Mouse (Mus musculus): Measurements from ENCODE around the gene Scrn3. TPM values are rescaled to one million over a fixed set of nuclear protein-coding genes. Genes with fewer than 3 reads are reported as not detected.

The Scrn3 gene
- polyA plus RNA-seq, 1 experiment from 2014 or later: 12.4 TPM

DNA sequence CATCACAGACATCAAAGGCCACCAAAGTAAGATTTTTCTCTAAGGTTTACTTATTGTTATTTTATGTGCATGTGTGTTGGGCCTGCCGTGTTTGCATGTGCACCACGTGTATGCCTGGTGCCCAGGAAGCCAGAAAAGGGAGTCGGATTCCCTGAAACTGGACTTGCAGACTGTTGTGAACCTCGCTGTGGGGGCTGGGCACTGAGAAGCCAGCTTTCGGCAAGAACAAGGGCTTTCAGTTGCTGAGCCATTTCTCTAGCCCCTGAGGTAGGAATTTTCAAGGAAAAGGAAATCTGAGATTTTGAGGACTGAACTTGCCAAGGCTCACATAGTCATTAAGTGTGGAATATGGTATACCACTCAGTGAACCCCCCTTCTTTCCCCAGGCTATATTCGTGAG, 34.7 kb downstream of the Scrn3 start:
- H3K27me3 ChIP-seq (ENCODE audit: low read depth, poor library complexity, severe bottlenecking): no peaks in the 10 kb centered on the region
- 79% methylated on average over 6 of the region's 6 CpGs for WGBS
- peaks cover 9% of the 10 kb centered on the region; the same call in 1 of the 2 replicates for H3K4me1 ChIP-seq
- no peaks in the 10 kb centered on the region for H3K36me3 ChIP-seq
- H3K27ac ChIP-seq (replicated peaks): no peak overlapping the region
- no peak overlapping the region for H3K4me3 ChIP-seq
- H3K9me3 ChIP-seq (replicated peaks): no peaks in the 10 kb centered on the region
- no peak for DNase-seq (ENCODE audit: low spot score)

DNA sequence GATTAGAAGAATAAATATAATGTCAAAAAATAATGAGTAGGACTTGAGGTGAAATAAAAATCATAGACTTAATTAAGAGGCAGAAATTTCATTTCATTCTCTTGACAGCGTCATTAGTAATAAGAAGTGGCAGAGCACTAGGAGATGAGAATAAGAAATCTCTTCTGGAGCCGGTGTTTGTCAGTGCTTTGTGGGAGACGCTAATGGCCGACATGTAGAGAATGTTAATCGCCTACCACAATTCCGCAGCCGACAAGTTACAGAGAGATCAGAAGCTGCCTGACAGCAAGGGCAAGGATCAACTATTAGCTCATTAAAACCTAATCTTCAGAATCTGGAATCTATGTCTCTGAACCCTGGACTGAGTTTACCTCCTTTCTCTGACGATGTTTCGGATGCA, 35.4 kb downstream of the Scrn3 start:
- Histone ChIP-seq H3K36me3 (no peaks in the 10 kb centered on the region), H3K9me3 (replicated peaks) (no peaks in the 10 kb centered on the region)
- WGBS: 85% methylated on average over 9 of the region's 9 CpGs

DNA sequence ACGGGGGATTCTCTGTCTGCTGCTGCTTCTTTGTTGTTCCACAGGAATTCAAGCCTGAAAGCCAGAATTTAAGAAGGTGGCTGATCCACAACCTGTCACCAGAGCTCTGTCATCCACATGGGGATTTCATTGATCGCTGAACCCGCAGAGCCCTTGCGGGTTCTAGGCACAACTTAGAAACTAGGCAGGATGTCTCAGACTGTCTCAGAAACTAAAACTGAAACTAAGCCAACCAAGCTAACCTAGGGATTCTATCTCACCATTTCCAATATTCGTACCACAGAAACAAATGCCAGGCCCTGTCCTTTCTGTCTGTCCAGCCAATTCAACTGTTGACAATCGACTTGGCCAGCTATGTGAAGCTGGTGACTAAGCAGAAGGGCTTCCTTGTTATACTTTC, 35.8 kb downstream of the Scrn3 start:
- DNase-seq (ENCODE audit: low spot score): no peak
- no peaks in the 10 kb centered on the region for H3K36me3 ChIP-seq
- no peaks in the 10 kb centered on the region for H3K9me3 ChIP-seq (replicated peaks)
- H3K4me1 ChIP-seq: peaks cover 10% of the 10 kb centered on the region; the same call in 1 of the 2 replicates
- H3K27ac ChIP-seq (replicated peaks): no peak overlapping the region
- H3K27me3 ChIP-seq (ENCODE audit: low read depth, poor library complexity, severe bottlenecking): no peaks in the 10 kb centered on the region
- WGBS: 95% methylated on average over 6 of the region's 6 CpGs
- no peak overlapping the region for H3K4me3 ChIP-seq

More for the DNA sequence above, 35.4 kb downstream of the Scrn3 start:
- Histone ChIP-seq H3K4me3 (no peak overlapping the region), H3K27ac (replicated peaks) (no peak overlapping the region), H3K4me1 (peaks cover 10% of the 10 kb centered on the region; the same call in 1 of the 2 replicates), H3K27me3 (ENCODE audit: low read depth, poor library complexity, severe bottlenecking) (no peaks in the 10 kb centered on the region)
- no peak for DNase-seq (ENCODE audit: low spot score)

DNA sequence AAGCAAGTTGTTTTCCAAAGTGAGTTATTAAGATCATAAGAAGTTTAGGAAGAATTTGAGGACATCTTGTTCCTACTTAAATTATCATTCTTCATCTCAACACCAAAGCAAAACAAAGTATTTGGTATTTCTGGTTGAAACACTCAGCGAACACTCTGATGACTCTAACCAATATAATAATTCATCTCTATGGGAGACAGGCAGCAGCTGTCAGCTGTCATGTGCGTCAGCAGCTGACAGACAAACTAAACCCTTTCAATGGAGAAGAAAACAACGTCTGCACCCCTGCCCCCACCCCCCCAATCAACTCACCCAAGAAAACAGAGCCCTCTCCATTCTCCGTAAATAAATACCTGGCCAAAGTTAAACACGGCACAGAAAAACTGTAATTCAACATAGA, 39.1 kb downstream of the Scrn3 start:
- Histone ChIP-seq H3K36me3 (no peaks in the 10 kb centered on the region), H3K9me3 (replicated peaks) (no peaks in the 10 kb centered on the region), H3K4me3 (no peak overlapping the region), H3K27ac (replicated peaks) (no peak overlapping the region), H3K27me3 (ENCODE audit: low read depth, poor library complexity, severe bottlenecking) (no peaks in the 10 kb centered on the region), H3K4me1 (peaks cover 10% of the 10 kb centered on the region; the same call in 1 of the 2 replicates)
- 72% methylated on average over 5 of the region's 5 CpGs for WGBS
- DNase-seq (ENCODE audit: low spot score): no peak

DNA sequence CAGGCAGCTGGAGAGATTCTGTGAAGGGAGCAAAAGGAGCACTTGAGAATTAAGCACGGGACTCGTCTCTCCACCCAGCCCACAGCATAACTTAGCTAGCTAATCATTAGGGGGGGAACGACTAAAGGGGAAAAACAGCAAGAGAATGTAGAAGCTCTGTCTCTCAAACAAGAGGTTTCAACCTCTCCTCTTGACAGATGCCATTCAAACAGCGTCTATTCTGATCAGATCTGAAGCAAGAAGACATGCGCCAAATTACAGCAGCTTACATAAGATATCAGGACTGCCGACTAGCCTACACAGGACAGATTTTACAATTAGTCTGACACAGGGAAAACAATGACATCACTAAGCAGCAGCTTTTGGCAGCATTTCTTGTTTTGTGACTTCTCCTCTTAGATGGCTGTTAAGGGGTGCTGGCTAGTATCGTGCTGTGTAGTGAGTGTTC, 39.5 kb downstream of the Scrn3 start:
- DNase-seq (ENCODE audit: low spot score): no peak
- H3K27ac ChIP-seq (replicated peaks): no peak overlapping the region
- no peaks in the 10 kb centered on the region for H3K36me3 ChIP-seq
- H3K27me3 ChIP-seq (ENCODE audit: low read depth, poor library complexity, severe bottlenecking): no peaks in the 10 kb centered on the region
- WGBS: 74% methylated on average over 7 of the region's 7 CpGs
- no peak overlapping the region for H3K4me3 ChIP-seq
- H3K4me1 ChIP-seq: peaks cover 10% of the 10 kb centered on the region; the same call in 1 of the 2 replicates
- H3K9me3 ChIP-seq (replicated peaks): no peaks in the 10 kb centered on the region

DNA sequence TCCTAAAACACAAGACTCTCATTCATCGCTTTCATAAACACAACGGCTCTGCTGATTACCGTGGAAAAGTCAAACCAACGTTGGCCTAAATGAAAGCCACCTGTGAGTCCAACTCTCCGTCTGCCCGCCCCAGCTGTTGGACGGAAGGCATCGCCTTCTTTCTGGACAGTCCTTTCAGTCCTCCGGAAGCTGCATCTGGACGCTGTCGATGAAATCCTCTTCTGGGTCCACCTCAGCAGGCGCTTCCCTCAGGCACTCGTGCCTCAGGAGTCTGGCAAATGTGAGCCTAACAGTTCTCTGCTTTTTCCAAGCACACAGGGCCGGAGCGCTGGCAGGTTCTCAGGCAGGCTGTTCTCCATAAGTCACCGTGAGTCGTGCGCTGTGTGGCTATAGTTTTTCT, 44.6 kb downstream of the Scrn3 start:
- DNase-seq (ENCODE audit: low spot score): no peak
- Histone ChIP-seq H3K27me3 (ENCODE audit: low read depth, poor library complexity, severe bottlenecking) (no peaks in the 10 kb centered on the region), H3K4me1 (peaks cover 2% of the 10 kb centered on the region; the same call in 1 of the 2 replicates), H3K27ac (replicated peaks) (no peak overlapping the region), H3K9me3 (replicated peaks) (no peaks in the 10 kb centered on the region), H3K4me3 (no peak overlapping the region), H3K36me3 (no peaks in the 10 kb centered on the region)
- 75% methylated on average over 18 of the region's 18 CpGs for WGBS

DNA sequence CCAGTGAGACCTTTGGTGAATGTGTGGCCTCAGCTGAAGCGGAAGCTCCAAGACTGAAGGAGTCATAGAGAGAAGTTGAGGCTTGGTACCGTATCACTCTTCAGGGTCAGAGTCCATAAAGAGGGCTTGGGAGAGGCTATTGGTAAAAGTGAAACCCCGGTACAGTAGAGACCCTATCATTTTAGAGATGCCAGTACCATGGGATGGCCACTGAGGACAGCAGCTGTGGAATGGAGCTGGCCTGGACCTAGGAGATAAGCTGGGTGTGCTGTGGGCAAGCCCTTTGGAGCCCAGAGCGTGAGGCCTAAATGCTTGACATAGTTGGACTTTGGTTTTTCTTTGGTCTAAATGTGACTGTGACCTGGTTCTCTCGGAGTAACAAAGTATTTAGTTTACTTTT, 47.5 kb downstream of the Scrn3 start:
- WGBS: 94% methylated on average over 5 of the region's 5 CpGs
- Histone ChIP-seq H3K9me3 (replicated peaks) (no peaks in the 10 kb centered on the region), H3K27ac (replicated peaks) (no peak overlapping the region), H3K4me1 (no peaks in the 10 kb centered on the region), H3K4me3 (no peak overlapping the region), H3K27me3 (ENCODE audit: low read depth, poor library complexity, severe bottlenecking) (no peaks in the 10 kb centered on the region), H3K36me3 (no peaks in the 10 kb centered on the region)
- no peak for DNase-seq (ENCODE audit: low spot score)

DNA sequence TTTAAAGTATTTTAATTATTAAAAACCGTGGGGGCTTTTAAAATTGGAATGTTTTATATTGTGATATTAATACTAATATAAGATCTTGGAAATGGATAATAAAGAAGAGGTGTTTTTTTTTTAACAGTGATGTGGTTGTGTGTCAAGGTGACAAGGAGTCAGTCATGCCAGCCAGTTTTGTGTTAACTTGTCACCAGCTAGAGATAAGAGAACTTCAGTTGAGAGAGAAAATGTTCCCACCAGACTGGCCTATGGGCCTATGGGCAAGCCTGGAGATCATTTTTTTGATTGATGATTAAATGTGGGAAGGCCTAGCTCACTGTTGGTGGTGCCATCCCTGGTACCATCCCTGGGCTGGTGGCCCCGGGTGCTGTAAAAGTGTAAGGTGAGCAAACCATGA, 48.1 kb downstream of the Scrn3 start:
- Histone ChIP-seq H3K36me3 (no peaks in the 10 kb centered on the region), H3K9me3 (replicated peaks) (no peaks in the 10 kb centered on the region), H3K4me3 (no peak overlapping the region), H3K27ac (replicated peaks) (no peak overlapping the region), H3K27me3 (ENCODE audit: low read depth, poor library complexity, severe bottlenecking) (no peaks in the 10 kb centered on the region), H3K4me1 (no peaks in the 10 kb centered on the region)
- 84% methylated on average over 2 of the region's 2 CpGs for WGBS
- no peak for DNase-seq (ENCODE audit: low spot score)

DNA sequence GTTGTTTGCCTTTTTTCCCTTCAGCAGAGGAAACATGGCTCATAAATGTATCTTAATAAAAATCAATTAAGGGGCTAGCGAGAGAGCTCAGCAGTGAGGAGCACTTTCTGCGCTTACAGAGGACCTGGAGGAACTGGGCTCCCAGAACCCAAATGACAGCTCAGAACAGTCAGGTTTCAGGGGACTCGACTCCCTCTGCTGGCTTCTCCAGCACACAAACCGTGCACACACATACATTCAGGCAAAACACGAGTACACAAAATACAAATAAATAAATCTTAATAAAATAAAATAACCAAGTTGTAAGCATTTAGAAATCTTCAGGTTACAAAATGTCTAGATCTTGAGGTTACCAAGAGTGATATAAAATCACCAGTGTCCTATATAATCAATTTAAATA, 51.0 kb downstream of the Scrn3 start:
- Histone ChIP-seq H3K9me3 (replicated peaks) (no peaks in the 10 kb centered on the region), H3K36me3 (no peaks in the 10 kb centered on the region), H3K4me1 (no peaks in the 10 kb centered on the region; the same call in 1 of the 2 replicates), H3K4me3 (no peak overlapping the region), H3K27ac (replicated peaks) (no peak overlapping the region), H3K27me3 (ENCODE audit: low read depth, poor library complexity, severe bottlenecking) (no peaks in the 10 kb centered on the region)
- no peak for DNase-seq (ENCODE audit: low spot score)
- 80% methylated on average over 5 of the region's 5 CpGs for WGBS

DNA sequence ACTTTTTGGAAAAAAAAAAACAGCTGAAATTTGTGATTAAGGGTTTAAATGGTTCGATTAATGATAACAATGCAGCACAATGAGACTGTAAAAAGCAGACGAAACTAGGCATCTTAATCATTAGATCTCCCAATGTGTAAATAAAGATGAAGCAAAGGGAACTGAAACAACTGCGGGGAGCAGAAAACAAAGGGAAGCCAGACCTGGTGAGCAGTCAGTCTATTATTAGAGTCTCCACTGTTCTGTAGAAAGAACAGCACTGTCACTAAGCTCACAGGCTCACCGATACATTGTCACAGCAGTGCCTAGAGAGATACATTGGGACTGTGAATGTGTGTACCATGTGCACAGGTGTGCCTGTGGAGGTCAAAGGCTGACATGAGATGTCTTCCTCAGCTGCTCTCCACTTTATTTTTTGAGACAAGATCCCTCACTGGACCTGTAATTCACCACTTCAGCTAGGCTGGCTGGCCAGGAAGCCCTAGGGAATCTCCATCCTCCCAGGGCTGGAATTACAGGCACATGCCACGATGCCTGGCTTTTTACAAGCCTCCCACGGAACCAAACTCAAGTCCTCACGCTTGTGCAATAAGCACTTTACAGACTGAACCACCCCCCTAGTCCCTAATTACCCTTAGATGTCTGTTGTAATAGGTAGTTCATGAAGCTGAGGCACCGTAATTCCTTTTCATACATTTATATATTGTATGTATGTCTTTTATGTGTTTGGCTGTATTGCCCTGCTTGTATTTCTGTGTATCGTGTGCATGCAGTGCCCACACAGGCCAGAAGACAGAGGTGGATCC, 59.3 kb downstream of the Scrn3 start:
- WGBS: 79% methylated on average over 9 of the region's 9 CpGs
- Histone ChIP-seq H3K4me3 (no peak overlapping the region), H3K9me3 (replicated peaks) (no peaks in the 10 kb centered on the region), H3K4me1 (peaks cover 3% of the 10 kb centered on the region; the same call in 1 of the 2 replicates), H3K36me3 (no peaks in the 10 kb centered on the region), H3K27me3 (ENCODE audit: low read depth, poor library complexity, severe bottlenecking) (no peaks in the 10 kb centered on the region), H3K27ac (replicated peaks) (no peak overlapping the region)
- DNase-seq (ENCODE audit: low spot score): no peak

DNA sequence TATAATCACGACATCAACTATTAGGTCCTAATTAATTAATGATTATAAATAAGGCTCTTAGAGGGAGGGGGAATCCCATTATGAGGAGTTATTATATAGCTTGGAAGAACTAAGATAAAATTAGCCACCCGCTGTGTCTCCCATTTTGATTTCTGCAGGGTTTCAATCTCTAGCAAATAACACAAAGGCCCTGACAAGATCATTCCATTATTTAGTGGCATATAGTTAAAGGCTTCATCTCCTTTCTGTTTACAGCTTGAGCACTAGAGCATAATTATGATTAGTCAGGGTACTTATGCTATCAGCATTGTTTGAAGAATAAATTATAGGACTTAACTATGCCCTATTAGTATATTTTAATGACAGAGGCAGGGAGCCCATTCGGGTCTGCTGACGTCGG, 65.9 kb downstream of the Scrn3 start:
- Histone ChIP-seq H3K9me3 (replicated peaks) (no peaks in the 10 kb centered on the region), H3K27me3 (ENCODE audit: low read depth, poor library complexity, severe bottlenecking) (no peaks in the 10 kb centered on the region), H3K27ac (replicated peaks) (no peak overlapping the region), H3K4me1 (no peaks in the 10 kb centered on the region), H3K36me3 (no peaks in the 10 kb centered on the region), H3K4me3 (no peak overlapping the region)
- DNase-seq (ENCODE audit: low spot score): no peak
- 94% methylated on average over 5 of the region's 5 CpGs for WGBS

DNA sequence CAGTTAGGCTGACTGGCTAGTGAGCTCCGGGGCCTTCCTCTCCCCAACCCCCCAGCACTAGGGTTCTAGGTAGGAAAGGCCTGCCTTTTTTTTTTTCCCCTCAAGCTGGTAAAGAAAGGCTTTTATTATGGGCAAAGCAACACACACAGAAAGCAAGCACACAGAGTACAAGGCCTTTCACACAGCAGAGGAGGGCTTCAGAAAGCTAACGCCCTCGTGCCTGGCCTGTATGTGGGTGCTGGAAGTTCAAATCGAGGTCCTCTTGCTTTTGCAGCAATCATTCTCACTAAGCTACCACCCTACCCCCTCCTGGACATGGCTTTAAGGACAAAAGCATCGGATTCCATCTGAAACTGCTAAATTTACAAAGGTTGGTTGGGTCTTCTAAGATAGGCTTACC, 67.3 kb downstream of the Scrn3 start:
- 78% methylated on average over 5 of the region's 5 CpGs for WGBS
- DNase-seq (ENCODE audit: low spot score): no peak
- H3K27ac ChIP-seq (replicated peaks): no peak overlapping the region
- no peaks in the 10 kb centered on the region for H3K9me3 ChIP-seq (replicated peaks)
- H3K4me1 ChIP-seq: no peaks in the 10 kb centered on the region
- no peak overlapping the region for H3K4me3 ChIP-seq
- H3K36me3 ChIP-seq: no peaks in the 10 kb centered on the region
- peaks cover 8% of the 10 kb centered on the region for H3K27me3 ChIP-seq (ENCODE audit: low read depth, poor library complexity, severe bottlenecking)

DNA sequence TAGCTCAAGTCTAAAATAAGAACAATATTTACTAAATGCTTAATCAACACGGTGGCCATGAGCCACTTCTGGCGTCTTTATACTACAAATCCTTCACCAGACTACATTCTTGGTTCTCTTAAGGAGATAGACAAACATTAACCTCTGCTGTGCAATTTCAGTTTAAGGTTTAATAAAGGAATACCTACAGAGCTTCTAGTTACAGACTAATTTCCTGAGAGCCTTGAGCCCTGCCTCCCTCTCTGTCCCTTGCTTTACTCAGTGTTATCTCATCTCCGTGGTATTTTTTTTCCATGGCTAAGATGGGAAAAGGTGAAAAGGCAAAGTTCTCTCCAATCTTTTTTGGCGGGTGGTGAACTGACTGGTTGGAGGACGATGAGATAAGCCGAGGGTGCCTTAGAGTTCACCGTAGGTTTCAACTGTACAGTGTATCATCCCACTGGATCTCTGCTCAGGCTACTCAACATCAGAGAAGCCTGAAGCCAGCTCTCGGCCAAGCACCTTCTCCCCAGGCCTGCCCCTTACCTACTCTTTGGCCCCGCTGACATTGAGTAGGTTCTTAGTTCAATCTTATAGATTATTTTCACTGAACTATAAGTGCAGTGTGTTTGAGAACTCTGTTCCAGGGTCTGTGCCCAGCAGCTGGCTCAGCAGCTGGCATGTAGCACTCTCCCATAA, 68.0 kb downstream of the Scrn3 start:
- WGBS: 86% methylated on average over 9 of the region's 9 CpGs
- Histone ChIP-seq H3K4me3 (no peak overlapping the region), H3K36me3 (no peaks in the 10 kb centered on the region), H3K9me3 (replicated peaks) (no peaks in the 10 kb centered on the region), H3K27ac (replicated peaks) (no peak overlapping the region), H3K27me3 (ENCODE audit: low read depth, poor library complexity, severe bottlenecking) (peaks cover 15% of the 10 kb centered on the region), H3K4me1 (0 out of 2 replicates have a peak, but pooled peaks cover under 1% of the 10 kb centered on the region)
- no peak for DNase-seq (ENCODE audit: low spot score)

All from midbrain, embryonic 10.5 days (tissue).